Mouse (Mus musculus) frontal cortex, postnatal 36 days (tissue): Measurements from ENCODE around the gene Hlx.

Experiments
- DNase-seq, 2 experiments: peaks; one replicate each; pipeline ENCODE4 v3.0.0; 2022; ENCODE audit warnings: low spot score in 2 of 2

The Hlx gene

GRCm38 (mm10) chr1:184716117-184716516 lies 16.3 kb downstream of the Hlx start:
- no peak for DNase-seq

GRCm38 (mm10) chr1:184715693-184716092 lies 16.7 kb downstream of the Hlx start:
- DNase-seq, result no peak

GRCm38 (mm10) chr1:184714515-184714914 lies 17.9 kb downstream of the Hlx start:
- DNase-seq, result no peak

GRCm38 (mm10) chr1:184713716-184714115 lies 18.7 kb downstream of the Hlx start:
- no peak for DNase-seq

- DNase-seq, result no peak
Measured at GRCm38 (mm10) chr1:184707532-184708248, 24.7 kb downstream of the Hlx start.

- DNase-seq, result no peak
Measured at GRCm38 (mm10) chr1:184704901-184705300, 27.5 kb downstream of the Hlx start.

GRCm38 (mm10) chr1:184699295-184699694 lies 33.1 kb downstream of the Hlx start:
- DNase-seq, result no peak

GRCm38 (mm10) chr1:184695451-184695850 lies 37.0 kb downstream of the Hlx start:
- DNase-seq, result peak in 1 of 2 experiments; percentile 20

GRCm38 (mm10) chr1:184692204-184692904 lies 40.1 kb downstream of the Hlx start:
- DNase-seq, result no peak

- DNase-seq, result no peak
Measured at GRCm38 (mm10) chr1:184691240-184691639, 41.2 kb downstream of the Hlx start.

GRCm38 (mm10) chr1:184688026-184688425 lies 44.4 kb downstream of the Hlx start:
- DNase-seq, result no peak

- no peak for DNase-seq
Measured at GRCm38 (mm10) chr1:184687512-184687911, 44.9 kb downstream of the Hlx start.

GRCm38 (mm10) chr1:184683541-184683940 lies 48.9 kb downstream of the Hlx start:
- no peak for DNase-seq

- DNase-seq, result no peak
Measured at GRCm38 (mm10) chr1:184679416-184679965, 52.9 kb downstream of the Hlx start.

- DNase-seq, result no peak
Measured at GRCm38 (mm10) chr1:184677641-184678040, 54.8 kb downstream of the Hlx start.
